Mouse (Mus musculus) stomach, embryonic 16.5 days (tissue): ENCODE measurements around the gene Vmn2r104. TPM values are rescaled to one million over a fixed set of nuclear protein-coding genes. Genes with fewer than 3 reads are reported as not detected.

ENCODE experiments used
- ATAC-seq: fragments of 200-750 bp; cut with Nextera tagmentation; 2 replicates; pipeline ENCODE4 v1.8.0; 2017; ENCODE audit warnings: moderate number of reproducible peaks, moderate TSS enrichment; ENCODE audit not compliant: insufficient read depth, low FRiP score
- H3K27ac ChIP-seq: fragments of 300-500 bp; sonication (generic); 2 replicates; pipeline ENCODE4 v1.5.1; 2014; ENCODE audit warnings: low read length
- H3K27me3 ChIP-seq: fragments of 300-500 bp; sonication (generic); 2 replicates; pipeline ENCODE4 v1.6.1; 2014; ENCODE audit warnings: low read length, control low read depth, mixed read lengths; ENCODE audit not compliant: control insufficient read depth, insufficient read depth
- H3K36me3 ChIP-seq: fragments of 300-500 bp; sonication (generic); 2 replicates; pipeline ENCODE4 v1.6.1; 2014; ENCODE audit warnings: low read length; ENCODE audit not compliant: control insufficient read depth, insufficient read depth
- H3K4me1 ChIP-seq: fragments of 300-500 bp; sonication (generic); 2 replicates; pipeline ENCODE4 v1.6.1; 2014; ENCODE audit warnings: low read length, control low read depth, mixed read lengths; ENCODE audit not compliant: control insufficient read depth, insufficient read depth
- H3K4me2 ChIP-seq: fragments of 300-500 bp; sonication (generic); 2 replicates; pipeline ENCODE4 v1.6.1; 2014; ENCODE audit warnings: low read depth, low read length, mixed read lengths
- H3K4me3 ChIP-seq: fragments of 300-500 bp; sonication (generic); replicated peaks from 2 replicates; pipeline ENCODE4 v1.5.1; 2014; ENCODE audit warnings: mild to moderate bottlenecking, low read length
- H3K9ac ChIP-seq: fragments of 300-500 bp; sonication (generic); 2 replicates; pipeline ENCODE4 v1.6.1; 2014; ENCODE audit warnings: low read length
- H3K9me3 ChIP-seq: fragments of 300-500 bp; sonication (generic); replicated peaks from 2 replicates; pipeline ENCODE4 v1.6.1; 2016; ENCODE audit warnings: low read length, control low read depth; ENCODE audit not compliant: control insufficient read depth
- WGBS: fragments of 180-500 bp; shearing (Covaris S2); extraction: QIAGEN DNeasy Blood & Tissue Kit; methylation state at CpG from one replicate; pipeline ENCODE4 v1.1.7; 2014; 5-methylcytosine and 5-hydroxymethylcytosine counted together
- polyA plus RNA-seq: library from polyadenylated mRNA; unstranded; fragments of >200 nt; fragmentation: Nextera tagmentation; extraction: Ambion mirVana; gene quantifications from 2 replicates; pipeline ENCODE4 v1.2.1, GENCODE M21; 2015

Gene Vmn2r104
- polyA plus RNA-seq = not detected in 2 replicates

DNA sequence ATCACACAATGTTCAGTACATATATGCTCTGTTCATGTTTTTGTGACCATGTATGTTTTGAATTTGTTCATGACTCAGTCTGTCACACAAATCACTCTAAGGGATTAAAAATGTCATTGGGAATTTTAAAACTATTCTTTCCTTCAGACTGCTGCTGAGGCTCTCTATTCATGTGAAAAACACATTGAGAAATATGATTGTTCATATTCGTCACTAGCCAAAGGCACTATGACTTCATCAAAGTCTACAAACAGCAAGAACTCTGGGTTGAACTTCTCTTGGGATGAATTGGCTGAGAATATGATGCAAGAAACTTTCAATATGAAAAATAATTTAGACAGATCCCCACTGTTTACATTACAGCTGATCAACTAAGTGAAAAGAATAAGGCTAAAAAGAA lies at the start of gene Vmn2r104:
Vmn2r104 (minus strand) TSS at position 101 of the 400 bp plus-strand sequence.
- ATAC-seq = no peak
- no peaks in the 10 kb centered on the region for H3K27me3 ChIP-seq
- H3K36me3 ChIP-seq = no peaks in the 10 kb centered on the region
- H3K4me3 ChIP-seq = no peak within 1 kb of the TSS
- WGBS = 83% methylated on average over 1 of the region's 1 CpGs
- no peak within 1 kb of the TSS for H3K9ac ChIP-seq
- no peak within 1 kb of the TSS for H3K4me2 ChIP-seq
- H3K9me3 ChIP-seq = peaks cover 7% of the 10 kb centered on the region; the same call in 1 of the 2 replicates
- no peak within 1 kb of the TSS for H3K27ac ChIP-seq
- no peaks in the 10 kb centered on the region for H3K4me1 ChIP-seq

DNA sequence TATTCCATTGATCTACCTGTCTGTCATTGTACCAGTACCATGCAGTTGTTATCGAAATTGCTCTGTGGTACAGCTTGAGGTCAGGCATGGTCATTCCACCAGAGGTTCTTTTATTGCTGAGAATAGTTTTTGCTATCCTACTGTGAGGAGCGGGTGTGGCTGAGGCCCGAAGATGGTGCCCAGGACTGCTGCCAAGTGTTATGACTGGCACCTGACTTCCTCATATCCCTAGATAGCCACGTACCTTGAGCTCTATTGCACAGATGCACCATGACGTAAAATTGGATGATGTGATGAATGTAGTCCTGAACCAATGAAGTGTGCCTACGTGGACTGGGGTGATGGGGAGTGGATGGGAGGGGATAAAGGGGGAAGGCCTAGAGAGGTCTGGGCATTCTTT lies 26.0 kb upstream of the Vmn2r104 start:
- 76% methylated on average over 6 of the region's 6 CpGs for WGBS
- H3K4me3 ChIP-seq = no peak overlapping the region
- H3K4me1 ChIP-seq = no peaks in the 10 kb centered on the region
- no peaks in the 10 kb centered on the region for H3K36me3 ChIP-seq
- H3K27ac ChIP-seq = no peak overlapping the region
- ATAC-seq = no peak
- no peaks in the 10 kb centered on the region for H3K9me3 ChIP-seq
- H3K9ac ChIP-seq = no peak overlapping the region
- H3K27me3 ChIP-seq = no peaks in the 10 kb centered on the region
- H3K4me2 ChIP-seq = no peak overlapping the region

DNA sequence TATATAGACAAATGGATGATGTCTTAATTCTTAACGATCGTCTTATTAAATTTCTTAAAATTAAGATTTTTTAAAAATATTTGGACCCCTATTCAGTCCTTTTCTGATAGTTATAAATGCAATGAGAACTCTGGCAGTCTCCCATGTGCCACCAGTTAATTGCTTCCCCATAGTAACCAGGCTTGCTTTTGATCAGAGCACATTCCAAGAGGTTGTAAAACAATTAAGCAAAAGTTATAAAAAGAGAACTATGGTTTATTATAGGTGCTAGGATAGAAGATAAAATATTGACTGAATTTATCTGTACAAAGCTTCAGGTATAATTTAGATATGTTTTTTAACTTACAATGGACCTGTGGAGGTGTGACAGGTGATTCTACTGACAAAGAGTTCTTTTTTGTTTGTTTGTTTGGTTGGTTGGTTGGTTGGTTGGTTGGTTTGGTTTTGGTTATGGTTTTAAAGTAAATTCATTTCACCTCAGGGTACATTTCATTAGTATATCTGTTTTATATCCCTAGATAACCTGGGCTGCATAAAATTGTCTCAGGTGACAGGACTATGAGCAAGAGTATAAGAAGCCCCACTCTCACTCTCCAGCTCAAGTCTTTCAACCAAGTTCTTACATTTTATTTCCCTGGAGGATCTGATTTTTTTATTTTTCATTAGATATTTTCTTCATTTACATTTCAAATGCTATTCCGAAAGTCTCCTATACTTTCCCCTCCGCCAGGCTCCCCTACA lies 23.7 kb upstream of the Vmn2r104 start:
- no peak for ATAC-seq
- H3K4me1 ChIP-seq = no peaks in the 10 kb centered on the region
- H3K36me3 ChIP-seq = no peaks in the 10 kb centered on the region
- no peaks in the 10 kb centered on the region for H3K9me3 ChIP-seq
- no peak overlapping the region for H3K4me3 ChIP-seq
- H3K4me2 ChIP-seq = no peak overlapping the region
- no peak overlapping the region for H3K9ac ChIP-seq
- H3K27ac ChIP-seq = no peak overlapping the region
- no peaks in the 10 kb centered on the region for H3K27me3 ChIP-seq
- 85% methylated on average over 4 of the region's 4 CpGs for WGBS

Other genes with a start within 250 kb of the Vmn2r104 start
- not detected in 2 replicates for gene Fpr-rs7, start 65.9 kb upstream of the Vmn2r104 start, polyA plus RNA-seq
- gene Fpr-rs6, start 134.8 kb upstream of the Vmn2r104 start, polyA plus RNA-seq = not detected in 2 replicates
- gene Vmn2r105, start 186.7 kb upstream of the Vmn2r104 start, polyA plus RNA-seq = not detected in 2 replicates
- gene Vmn2r106, start 237.2 kb upstream of the Vmn2r104 start, polyA plus RNA-seq = not detected in 2 replicates